Mouse (Mus musculus) spleen, adult 2 months (tissue): Measurements from ENCODE around the gene Id3. TPM values are rescaled to one million over a fixed set of nuclear protein-coding genes. Genes with fewer than 3 reads are reported as not detected.

Experiments used
- DNase-seq, 2 experiments: peaks; one replicate each; pipeline versions ENCODE4 v3.0.0 to v3.0.0-alpha.2; 2012 to 2021; ENCODE audit warnings: low spot score in 2 of 2, low read depth in 1 of 2
- H3K27ac ChIP-seq: fragments of 200-500 bp; 2 replicates; pipeline ENCODE4 v1.5.1; 2012; ENCODE audit warnings: low read length, inconsistent platforms; ENCODE audit not compliant: insufficient read depth
- H3K27me3 ChIP-seq: fragments of 200-500 bp; 2 replicates; pipeline ENCODE4 v1.6.1; 2012; ENCODE audit warnings: mild to moderate bottlenecking, moderate library complexity, low read length, inconsistent platforms; ENCODE audit not compliant: control insufficient read depth, insufficient read depth
- H3K36me3 ChIP-seq: fragments of 200-500 bp; 2 replicates; pipeline ENCODE4 v1.6.1; 2012; ENCODE audit warnings: mild to moderate bottlenecking, low read length, inconsistent platforms; ENCODE audit not compliant: control insufficient read depth, insufficient read depth
- H3K4me1 ChIP-seq: fragments of 200-500 bp; 2 replicates; pipeline ENCODE4 v1.6.1; 2011; ENCODE audit warnings: inconsistent platforms; ENCODE audit not compliant: control insufficient read depth, insufficient read depth, insufficient read length
- H3K4me3 ChIP-seq: fragments of 200-500 bp; 2 replicates; pipeline ENCODE4 v1.5.1; 2011; ENCODE audit warnings: mild to moderate bottlenecking, inconsistent platforms; ENCODE audit not compliant: insufficient read depth, insufficient read length; ENCODE audit errors: extremely low read depth
- CTCF ChIP-seq: fragments of 200-500 bp; IDR thresholded peaks from 2 replicates; pipeline ENCODE4 v1.5.1; 2011; ENCODE audit warnings: mild to moderate bottlenecking, inconsistent platforms; ENCODE audit not compliant: insufficient read depth, insufficient read length, insufficient replicate concordance; ENCODE audit errors: extremely low read depth
- POLR2A ChIP-seq: fragments of 200-500 bp; IDR thresholded peaks from 2 replicates; pipeline ENCODE4 v1.6.1; 2011; ENCODE audit warnings: low read depth, low read length, inconsistent platforms
- WGBS: fragments of 180-500 bp; shearing (Covaris S2); methylation state at CpG from one replicate; pipeline ENCODE4 v1.1.7; 2018; 5-methylcytosine and 5-hydroxymethylcytosine counted together
- polyA plus RNA-seq: library from polyadenylated mRNA; depleted of rRNA; stranded (reverse); fragments of >200 nt; gene quantifications from 2 replicates; pipeline ENCODE4 v1.2.3, GENCODE M21; 2012

The Id3 gene
- polyA plus RNA-seq, 1 experiment = 138 TPM

DNA sequence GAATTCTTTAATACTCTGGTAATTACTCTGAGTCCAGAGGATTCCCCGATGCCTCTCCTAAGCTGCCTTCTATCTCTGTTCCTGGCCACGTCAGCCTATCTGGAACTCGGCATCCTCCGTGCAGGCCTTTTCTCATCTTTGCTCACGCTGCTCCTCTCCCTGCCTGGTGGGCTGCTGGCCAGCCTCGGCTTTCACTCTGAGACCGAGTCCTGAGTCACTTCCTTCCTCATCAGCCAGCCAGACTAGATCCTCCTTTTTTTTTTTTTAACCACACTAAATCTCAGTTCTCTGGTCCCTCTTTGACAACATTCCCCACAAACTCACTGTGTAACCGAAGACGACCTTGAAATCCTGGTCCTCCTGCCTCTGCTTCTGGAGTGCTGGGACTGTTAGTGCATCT lies 42.1 kb downstream of the Id3 start:
- 35% methylated on average over 9 of the region's 9 CpGs for WGBS
- DNase-seq = no peak
- H3K4me3 ChIP-seq = no peak overlapping the region
- H3K27me3 ChIP-seq = no peaks in the 10 kb centered on the region
- no peak for TF ChIP-seq CTCF
- TF ChIP-seq POLR2A = no peak
- H3K4me1 ChIP-seq = peaks cover 12% of the 10 kb centered on the region; the same call in 1 of the 2 replicates
- peaks cover 10% of the 10 kb centered on the region for H3K36me3 ChIP-seq
- H3K27ac ChIP-seq = 0 out of 2 replicates have a peak overlapping the region, but pooled peaks have one; percentile 6

DNA sequence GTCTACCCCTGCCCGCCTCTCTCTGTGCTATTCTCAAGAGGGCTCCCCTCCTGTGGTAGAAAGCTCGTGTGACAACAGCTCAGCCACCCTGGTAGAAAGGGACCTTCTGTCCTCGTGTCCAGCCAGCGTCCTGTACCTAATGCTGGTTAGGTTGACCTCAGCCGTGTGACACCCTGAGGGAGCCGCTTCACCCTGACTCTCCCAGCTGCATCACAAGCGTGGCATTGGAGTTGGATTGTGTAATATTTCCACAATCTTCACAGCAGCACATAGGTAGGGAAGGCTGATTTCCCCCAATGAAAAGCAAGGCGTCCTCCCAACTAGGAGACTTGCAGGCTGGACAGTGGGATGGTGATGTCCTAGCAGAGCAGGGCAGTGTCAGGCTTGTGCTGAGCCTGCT lies 43.0 kb downstream of the Id3 start:
- 92% methylated on average over 8 of the region's 8 CpGs for WGBS
- Histone ChIP-seq H3K27me3 (no peaks in the 10 kb centered on the region), H3K4me1 (peaks cover 12% of the 10 kb centered on the region; the same call in 1 of the 2 replicates), H3K4me3 (no peak overlapping the region), H3K27ac (peak overlapping the region; percentile 0; the same call in 1 of the 2 replicates), H3K36me3 (peaks cover 12% of the 10 kb centered on the region)
- TF ChIP-seq CTCF (no peak), POLR2A (no peak)
- no peak for DNase-seq

DNA sequence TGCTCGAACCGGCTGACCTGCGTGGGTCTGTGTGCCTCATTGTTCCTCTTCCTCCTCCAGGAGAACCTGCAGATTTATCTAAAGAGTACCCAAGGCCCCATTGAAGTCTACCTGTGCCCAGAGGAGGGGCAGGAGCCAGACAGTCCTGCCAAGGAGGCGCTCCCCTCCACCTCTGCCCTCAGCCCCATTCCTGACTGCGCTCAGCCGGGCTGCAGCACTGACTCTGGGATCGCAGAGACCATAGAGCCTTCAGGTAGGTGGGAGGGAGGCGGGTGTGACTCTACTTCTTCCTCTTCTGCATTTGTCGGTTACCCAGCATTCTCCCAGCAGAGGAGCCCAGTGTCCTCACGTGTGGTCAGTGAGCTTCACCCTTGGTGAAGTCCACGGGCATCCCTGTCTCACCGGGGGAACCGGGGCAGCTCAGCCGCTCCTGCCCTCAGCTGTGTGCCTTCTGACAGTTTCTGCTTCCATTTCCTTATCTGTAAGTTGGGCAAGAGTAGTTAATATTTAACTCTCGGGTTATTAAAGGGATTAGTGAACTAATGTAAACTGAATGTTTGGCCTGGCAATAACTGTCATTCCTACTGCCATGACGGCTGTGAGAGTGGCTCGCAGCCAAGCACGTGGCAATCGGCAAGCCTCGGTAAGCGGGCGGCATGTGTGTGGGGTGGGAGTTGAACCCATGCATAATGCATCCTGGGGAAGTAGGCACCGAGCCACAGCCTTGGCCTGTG lies 43.6 kb downstream of the Id3 start:
- TF ChIP-seq CTCF = no peak
- no peak for TF ChIP-seq POLR2A
- no peak for DNase-seq
- Histone ChIP-seq H3K4me1 (peaks cover 9% of the 10 kb centered on the region; the same call in 1 of the 2 replicates), H3K36me3 (peaks cover 13% of the 10 kb centered on the region), H3K27ac (no peak overlapping the region; the same call in 1 of the 2 replicates), H3K27me3 (no peaks in the 10 kb centered on the region), H3K4me3 (no peak overlapping the region)
- WGBS = 89% methylated on average over 23 of the region's 23 CpGs

DNA sequence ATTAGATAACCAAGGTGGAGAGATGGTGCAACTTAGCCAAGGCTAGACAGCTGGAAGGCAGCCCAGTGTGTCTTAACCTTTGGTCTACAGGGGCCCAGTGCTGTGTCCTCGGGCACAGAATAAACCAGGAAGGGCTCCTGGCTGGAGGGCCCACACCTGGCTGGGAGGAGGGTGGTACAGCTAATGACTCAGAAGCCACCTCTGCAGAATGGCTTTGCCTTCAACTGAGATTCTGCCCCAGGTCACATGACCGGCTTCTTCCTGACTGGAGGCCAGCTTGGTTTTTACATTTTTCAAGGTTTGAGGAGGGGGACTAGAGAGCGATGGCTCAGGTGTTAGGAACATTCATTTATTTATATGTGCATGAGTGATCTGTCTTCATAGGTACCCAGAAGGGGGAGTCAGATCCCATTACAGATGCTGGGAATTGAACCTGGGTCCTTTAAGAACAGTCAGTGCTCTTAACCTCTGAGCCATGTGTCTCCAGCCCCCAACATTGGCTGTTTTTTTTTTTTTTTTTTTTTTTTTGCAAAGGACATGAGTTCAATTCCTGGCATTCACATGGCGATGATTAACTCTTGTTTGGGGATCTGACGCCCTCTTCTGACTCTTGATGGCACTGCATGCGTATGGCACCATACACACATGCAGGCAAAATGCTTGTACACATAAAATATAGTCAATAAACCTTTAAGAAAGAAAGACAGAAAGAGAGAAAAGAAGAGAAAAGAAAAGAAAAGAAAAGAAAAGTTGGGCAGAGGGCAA lies 45.9 kb downstream of the Id3 start:
- WGBS = 85% methylated on average over 6 of the region's 6 CpGs
- peaks cover 30% of the 10 kb centered on the region for H3K36me3 ChIP-seq

DNA sequence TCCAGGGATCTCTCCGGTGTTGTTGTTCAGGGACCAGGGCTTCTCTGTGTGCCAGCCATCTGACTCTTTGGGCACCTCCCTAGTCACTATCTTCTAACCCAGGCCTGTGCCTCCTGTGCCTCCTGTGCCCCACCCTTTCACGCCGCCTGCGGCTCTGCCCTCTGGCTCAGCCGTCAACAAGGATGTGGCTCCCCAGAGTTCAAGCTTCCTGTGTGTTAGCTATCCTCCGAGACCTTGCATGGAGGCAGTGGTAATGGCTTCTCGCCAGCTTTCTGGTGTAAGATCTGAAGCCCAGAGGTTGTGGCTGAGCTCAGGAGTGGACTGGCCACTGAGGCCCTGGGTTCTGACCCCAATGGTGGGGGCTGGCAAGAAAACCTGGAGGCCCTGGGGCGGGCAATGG lies 46.6 kb downstream of the Id3 start:
- peaks cover 31% of the 10 kb centered on the region for H3K36me3 ChIP-seq
- TF ChIP-seq CTCF = no peak
- no peak; the same call in 1 of the 2 replicates for TF ChIP-seq POLR2A
- WGBS = 50% methylated on average over 8 of the region's 8 CpGs
- peak overlapping the region; percentile 60 for H3K27ac ChIP-seq
- H3K4me3 ChIP-seq = no peak overlapping the region
- H3K4me1 ChIP-seq = peaks cover 5% of the 10 kb centered on the region; the same call in 1 of the 2 replicates
- no peaks in the 10 kb centered on the region for H3K27me3 ChIP-seq
- peak in 1 of 2 experiments; percentile 40 for DNase-seq

More for the DNA sequence above, 45.9 kb downstream of the Id3 start:
- Histone ChIP-seq H3K4me1 (peaks cover 7% of the 10 kb centered on the region; the same call in 1 of the 2 replicates), H3K4me3 (no peak overlapping the region), H3K27ac (peak overlapping the region; percentile 52; the same call in 1 of the 2 replicates), H3K27me3 (no peaks in the 10 kb centered on the region)
- peak; percentile 25; the same call in 1 of the 2 replicates for TF ChIP-seq CTCF
- TF ChIP-seq POLR2A = no peak
- DNase-seq = no peak

DNA sequence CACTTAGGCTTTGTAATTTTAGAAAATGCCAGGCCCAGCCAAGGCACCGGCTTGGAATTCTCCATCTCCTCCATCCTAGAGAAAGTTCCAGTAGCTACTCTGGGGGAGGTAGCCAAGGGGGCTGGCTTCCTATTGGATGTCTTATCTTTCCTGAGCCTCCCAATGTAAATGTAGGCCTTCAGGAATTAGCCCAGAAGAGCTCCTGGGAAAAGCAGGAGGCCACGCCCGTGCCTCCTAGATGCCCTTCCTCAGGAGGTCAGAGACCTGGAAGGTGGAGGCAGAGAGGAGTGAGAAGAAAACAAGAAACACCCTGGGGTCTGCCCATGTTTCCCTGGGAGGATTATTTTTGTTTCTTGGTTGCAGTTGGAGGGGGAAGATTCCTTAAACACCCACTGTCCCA lies 50.3 kb downstream of the Id3 start:
- DNase-seq = no peak
- 93% methylated on average over 3 of the region's 3 CpGs for whole genome bisulfite sequencing
- no peaks in the 10 kb centered on the region for H3K4me1 ChIP-seq
- no peaks in the 10 kb centered on the region for H3K27me3 ChIP-seq
- no peak overlapping the region for H3K27ac ChIP-seq
- H3K36me3 ChIP-seq = peaks cover 26% of the 10 kb centered on the region
- H3K4me3 ChIP-seq = no peak overlapping the region
- TF ChIP-seq CTCF (no peak), POLR2A (no peak)
